Mouse (Mus musculus): ENCODE measurements at regions not wholly inside any gene's neighbourhood (a gene's known extent, or its start where the extent isn't known, plus 50 kb on each side); places are given as distances from the start of the nearest gene placed in this dataset.

- Histone ChIP-seq H3K4me3 (no peak overlapping the region), H3K4me2 (replicated peaks) (no peak overlapping the region), H3K4me1 (no peaks in the 10 kb centered on the region), H3K9me3 (replicated peaks) (no peaks in the 10 kb centered on the region), H3K9ac (no peak overlapping the region), H3K36me3 (no peaks in the 10 kb centered on the region), H3K27ac (no peak overlapping the region), H3K27me3 (no peaks in the 10 kb centered on the region)
- ATAC-seq (ENCODE audit: low FRiP score) = no peak
- WGBS = 74% methylated on average over 2 of the region's 2 CpGs
These were observed 102.4 kb downstream of the Gm12728 start for GRCm38 (mm10) chr4:105892065-105892464.

GRCm38 (mm10) chr4:105895116-105895515, 105.4 kb downstream of the Gm12728 start:
- Histone ChIP-seq H3K4me1 (no peaks in the 10 kb centered on the region), H3K4me3 (no peak overlapping the region), H3K9me3 (replicated peaks) (no peaks in the 10 kb centered on the region), H3K36me3 (no peaks in the 10 kb centered on the region), H3K27me3 (no peaks in the 10 kb centered on the region), H3K27ac (no peak overlapping the region), H3K4me2 (replicated peaks) (no peak overlapping the region), H3K9ac (no peak overlapping the region)
- no peak for ATAC-seq (ENCODE audit: low FRiP score)
- WGBS = 72% methylated on average over 2 of the region's 2 CpGs

- H3K9me3 ChIP-seq (replicated peaks) = no peaks in the 10 kb centered on the region
- no peak for ATAC-seq (ENCODE audit: low FRiP score)
- no peaks in the 10 kb centered on the region for H3K4me1 ChIP-seq
- H3K27me3 ChIP-seq = no peaks in the 10 kb centered on the region
- no peak overlapping the region for H3K4me2 ChIP-seq (replicated peaks)
- no peak overlapping the region for H3K4me3 ChIP-seq
- 97% methylated on average over 5 of the region's 5 CpGs for WGBS
- no peak overlapping the region for H3K9ac ChIP-seq
- no peaks in the 10 kb centered on the region for H3K36me3 ChIP-seq
- no peak overlapping the region for H3K27ac ChIP-seq
These were observed 108.6 kb downstream of the Gm12728 start for GRCm38 (mm10) chr4:105898054-105898847.

DNA sequence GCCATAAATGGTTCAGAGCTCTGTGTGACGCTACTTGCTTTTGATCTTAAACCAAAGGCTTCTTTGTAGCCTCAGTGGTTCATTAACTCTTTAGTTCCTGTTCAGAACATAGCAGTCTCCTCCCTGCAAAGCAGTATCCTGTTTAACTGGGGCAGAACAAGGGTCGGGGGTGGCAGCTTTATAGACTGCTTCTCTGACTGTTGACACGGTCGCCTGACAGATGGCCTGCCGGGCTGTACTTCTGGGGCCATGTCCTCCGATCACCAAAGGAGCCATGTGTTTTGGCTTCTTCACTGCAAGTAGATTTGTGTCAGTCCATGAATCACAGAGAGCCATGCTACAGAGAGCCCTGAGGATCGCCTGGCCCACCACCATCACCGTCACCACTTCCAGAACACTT, 115.2 kb downstream of the Gm12728 start:
- 49% methylated on average over 8 of the region's 8 CpGs for WGBS
- H3K9ac ChIP-seq = no peak overlapping the region

GRCm38 (mm10) chr4:105906411-105906810, 116.7 kb downstream of the Gm12728 start:
- Histone ChIP-seq H3K9me3 (replicated peaks) (no peaks in the 10 kb centered on the region), H3K9ac (no peak overlapping the region), H3K4me2 (replicated peaks) (no peak overlapping the region), H3K27ac (no peak overlapping the region), H3K4me3 (no peak overlapping the region), H3K4me1 (no peaks in the 10 kb centered on the region), H3K36me3 (no peaks in the 10 kb centered on the region), H3K27me3 (no peaks in the 10 kb centered on the region)
- no peak for ATAC-seq (ENCODE audit: low FRiP score)
- 90% methylated on average over 4 of the region's 4 CpGs for WGBS

More for the DNA sequence above, 115.2 kb downstream of the Gm12728 start:
- Histone ChIP-seq H3K4me2 (replicated peaks) (no peak overlapping the region), H3K4me1 (no peaks in the 10 kb centered on the region), H3K9me3 (replicated peaks) (no peaks in the 10 kb centered on the region), H3K4me3 (no peak overlapping the region), H3K27ac (no peak overlapping the region), H3K27me3 (no peaks in the 10 kb centered on the region), H3K36me3 (no peaks in the 10 kb centered on the region)
- no peak for ATAC-seq (ENCODE audit: low FRiP score)

- no peak overlapping the region for H3K4me2 ChIP-seq (replicated peaks)
These were observed 117.9 kb downstream of the Gm12728 start for GRCm38 (mm10) chr4:105907611-105908010.

GRCm38 (mm10) chr4:105908281-105908680, 118.6 kb downstream of the Gm12728 start:
- Histone ChIP-seq H3K4me1 (0 out of 2 replicates have a peak, but pooled peaks cover 2% of the 10 kb centered on the region), H3K9me3 (replicated peaks) (no peaks in the 10 kb centered on the region), H3K4me3 (no peak overlapping the region), H3K4me2 (replicated peaks) (no peak overlapping the region), H3K27ac (no peak overlapping the region), H3K9ac (no peak overlapping the region), H3K36me3 (no peaks in the 10 kb centered on the region), H3K27me3 (no peaks in the 10 kb centered on the region)
- ATAC-seq (ENCODE audit: low FRiP score) = no peak

More at GRCm38 (mm10) chr4:105907611-105908010, 117.9 kb downstream of the Gm12728 start:
- ATAC-seq (ENCODE audit: low FRiP score) = no peak
- Histone ChIP-seq H3K36me3 (no peaks in the 10 kb centered on the region), H3K9ac (no peak overlapping the region), H3K27ac (no peak overlapping the region), H3K4me3 (no peak overlapping the region), H3K9me3 (replicated peaks) (no peaks in the 10 kb centered on the region), H3K4me1 (0 out of 2 replicates have a peak, but pooled peaks cover 2% of the 10 kb centered on the region), H3K27me3 (no peaks in the 10 kb centered on the region)
- 83% methylated on average over 7 of the region's 7 CpGs for WGBS

DNA sequence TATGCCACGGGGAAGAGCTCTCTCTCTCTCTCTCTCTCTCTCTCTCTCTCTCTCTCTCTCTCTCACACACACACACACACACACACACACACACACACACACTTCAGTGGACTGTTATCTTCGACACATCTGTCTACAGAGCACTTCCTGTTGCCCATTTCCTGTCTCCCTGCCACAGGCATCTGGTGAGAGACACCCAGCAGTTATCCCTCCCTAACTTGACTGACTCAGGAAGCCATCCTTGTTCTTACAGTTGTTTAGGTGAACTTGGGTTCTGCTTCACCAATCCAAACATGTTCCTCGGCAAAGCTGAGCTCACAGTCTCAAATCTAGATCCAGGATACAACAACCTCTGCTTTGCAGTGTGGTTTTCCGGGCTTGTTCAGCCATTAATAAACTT, 119.6 kb downstream of the Gm12728 start:
- no peak for ATAC-seq (ENCODE audit: low FRiP score)
- Histone ChIP-seq H3K4me2 (replicated peaks) (no peak overlapping the region), H3K9me3 (replicated peaks) (no peaks in the 10 kb centered on the region), H3K4me1 (0 out of 2 replicates have a peak, but pooled peaks cover 2% of the 10 kb centered on the region), H3K4me3 (no peak overlapping the region), H3K27me3 (no peaks in the 10 kb centered on the region), H3K36me3 (no peaks in the 10 kb centered on the region), H3K27ac (no peak overlapping the region), H3K9ac (no peak overlapping the region)
- 67% methylated on average over 4 of the region's 4 CpGs for WGBS

GRCm38 (mm10) chr4:105910666-105911065, 121.0 kb downstream of the Gm12728 start:
- Histone ChIP-seq H3K27ac (no peak overlapping the region), H3K4me2 (replicated peaks) (no peak overlapping the region), H3K36me3 (no peaks in the 10 kb centered on the region), H3K4me3 (no peak overlapping the region), H3K27me3 (no peaks in the 10 kb centered on the region), H3K9me3 (replicated peaks) (no peaks in the 10 kb centered on the region), H3K9ac (no peak overlapping the region), H3K4me1 (0 out of 2 replicates have a peak, but pooled peaks cover 2% of the 10 kb centered on the region)
- WGBS = 89% methylated on average over 5 of the region's 5 CpGs
- no peak for ATAC-seq (ENCODE audit: low FRiP score)

- 0 out of 2 replicates have a peak, but pooled peaks cover 2% of the 10 kb centered on the region for H3K4me1 ChIP-seq
- H3K9me3 ChIP-seq (replicated peaks) = no peaks in the 10 kb centered on the region
- no peaks in the 10 kb centered on the region for H3K27me3 ChIP-seq
- no peak for ATAC-seq (ENCODE audit: low FRiP score)
- H3K4me2 ChIP-seq (replicated peaks) = no peak overlapping the region
- no peaks in the 10 kb centered on the region for H3K36me3 ChIP-seq
- WGBS = 72% methylated on average over 6 of the region's 6 CpGs
- no peak overlapping the region for H3K9ac ChIP-seq
- no peak overlapping the region for H3K27ac ChIP-seq
- H3K4me3 ChIP-seq = no peak overlapping the region
These were observed 122.0 kb downstream of the Gm12728 start for GRCm38 (mm10) chr4:105911678-105912077.

DNA sequence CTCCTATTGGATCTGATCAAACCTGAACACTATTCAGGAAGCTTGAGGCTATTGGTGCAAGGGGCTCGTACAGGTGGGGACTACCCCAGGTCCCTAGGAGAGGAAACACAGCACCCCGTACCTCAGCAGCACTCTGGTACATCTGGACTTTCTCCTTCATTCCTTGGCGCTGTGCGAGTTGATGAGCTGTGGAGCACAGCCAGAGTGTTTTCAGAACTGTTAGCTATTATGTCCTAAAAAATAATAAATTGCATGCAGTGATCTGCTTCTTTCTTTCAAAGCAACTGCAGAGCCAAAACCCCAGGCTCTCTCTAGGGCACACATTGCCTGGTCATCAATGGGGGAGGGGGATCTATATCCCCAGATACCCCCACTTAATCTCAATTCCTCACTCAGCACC, 122.6 kb downstream of the Gm12728 start:
- ATAC-seq (ENCODE audit: low FRiP score) = no peak
- H3K27me3 ChIP-seq = no peaks in the 10 kb centered on the region
- no peaks in the 10 kb centered on the region for H3K9me3 ChIP-seq (replicated peaks)
- 70% methylated on average over 4 of the region's 4 CpGs for WGBS
- no peak overlapping the region for H3K27ac ChIP-seq
- H3K4me3 ChIP-seq = no peak overlapping the region
- 0 out of 2 replicates have a peak, but pooled peaks cover 2% of the 10 kb centered on the region for H3K4me1 ChIP-seq
- no peak overlapping the region for H3K9ac ChIP-seq
- H3K36me3 ChIP-seq = no peaks in the 10 kb centered on the region
- no peak overlapping the region for H3K4me2 ChIP-seq (replicated peaks)

DNA sequence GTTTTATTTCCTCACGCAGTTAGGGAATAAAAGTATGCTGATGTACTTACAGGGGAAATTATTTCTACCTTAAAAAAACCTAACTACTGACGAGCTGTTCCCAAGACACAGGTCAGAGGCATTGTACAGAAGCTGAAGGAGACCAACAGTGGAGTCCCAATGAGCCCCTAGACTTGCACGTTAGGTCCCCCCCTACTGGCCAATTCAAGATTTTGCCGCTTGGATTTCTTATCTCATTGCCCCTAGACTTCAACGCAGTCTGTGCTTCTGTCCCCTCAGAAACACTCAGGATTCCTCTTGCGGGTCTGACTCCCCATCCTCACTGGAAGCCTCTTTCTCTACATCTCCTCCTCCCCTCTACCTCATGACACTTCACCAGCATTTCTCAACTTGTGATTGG, 125.3 kb downstream of the Gm12728 start:
- Histone ChIP-seq H3K4me3 (no peak overlapping the region), H3K9me3 (replicated peaks) (no peaks in the 10 kb centered on the region), H3K9ac (no peak overlapping the region), H3K4me2 (replicated peaks) (no peak overlapping the region), H3K27me3 (no peaks in the 10 kb centered on the region), H3K4me1 (0 out of 2 replicates have a peak, but pooled peaks cover 2% of the 10 kb centered on the region), H3K27ac (no peak overlapping the region), H3K36me3 (no peaks in the 10 kb centered on the region)
- WGBS = 41% methylated on average over 6 of the region's 6 CpGs
- no peak; the same call in 1 of the 2 replicates for ATAC-seq (ENCODE audit: low FRiP score)

GRCm38 (mm10) chr4:105916229-105916628, 126.6 kb downstream of the Gm12728 start:
- no peak overlapping the region for H3K9ac ChIP-seq
- 0 out of 2 replicates have a peak, but pooled peaks cover 2% of the 10 kb centered on the region for H3K4me1 ChIP-seq
- no peak for ATAC-seq (ENCODE audit: low FRiP score)
- H3K36me3 ChIP-seq = no peaks in the 10 kb centered on the region
- WGBS = 80% methylated on average over 9 of the region's 9 CpGs
- H3K9me3 ChIP-seq (replicated peaks) = no peaks in the 10 kb centered on the region
- no peak overlapping the region for H3K4me2 ChIP-seq (replicated peaks)
- no peaks in the 10 kb centered on the region for H3K27me3 ChIP-seq
- H3K27ac ChIP-seq = no peak overlapping the region
- no peak overlapping the region for H3K4me3 ChIP-seq
